Mouse (Mus musculus) liver, adult (tissue): ENCODE measurements around the gene Trpv4.
A peak's percentile ranks its signal among the peaks of the same experiment; 100 is the strongest.

ENCODE experiments used
- GATA4 ChIP-seq: IDR thresholded peaks from 2 replicates; pipeline ENCODE4 v1.6.1; 2014; ENCODE audit warnings: mild to moderate bottlenecking, low read length; ENCODE audit not compliant: insufficient replicate concordance

The Trpv4 gene

GRCm38 (mm10) chr5:114658255-114658654 lies at the start of gene Trpv4:
Gene Trpv4 (minus strand): TSS chr5:114658421.
- no peak for TF ChIP-seq GATA4

DNA sequence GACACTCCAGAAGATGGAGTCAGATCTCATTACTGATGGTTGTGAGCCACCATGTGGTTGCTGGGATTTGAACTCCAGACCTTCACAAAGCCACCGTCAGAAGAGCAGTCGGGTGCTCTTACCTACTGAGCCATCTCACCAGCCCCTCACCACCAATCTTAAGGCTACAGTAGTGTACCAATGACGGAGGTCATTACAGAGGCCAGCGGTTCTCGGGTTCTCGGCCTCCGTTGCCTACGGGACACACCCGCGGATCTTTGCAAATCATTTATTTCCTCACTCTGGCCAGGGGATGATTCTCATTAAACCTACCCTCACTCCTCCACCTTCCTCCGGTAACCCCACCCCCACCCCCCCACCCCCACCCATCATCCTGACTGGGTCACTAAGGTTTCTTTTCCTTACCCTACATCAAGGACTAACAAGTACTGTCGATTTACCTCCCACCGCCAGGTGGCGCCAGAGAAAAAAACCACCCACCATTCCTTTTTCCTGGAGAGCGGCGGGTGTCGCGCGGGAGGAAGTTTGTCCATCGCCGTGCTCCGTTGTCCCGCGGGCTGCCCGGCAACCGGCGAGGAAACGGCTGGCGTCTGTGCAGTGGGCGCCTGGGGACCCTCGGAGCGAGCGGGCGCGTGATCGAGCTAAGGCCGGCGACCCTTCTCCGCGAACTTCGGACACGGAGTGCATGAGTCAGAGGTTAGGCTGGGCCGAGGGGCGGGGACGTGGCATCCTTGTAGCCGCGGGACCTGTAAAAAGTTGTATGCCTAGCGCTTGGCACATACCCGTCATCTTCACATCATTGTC lies 49.2 kb upstream of the Trpv4 start, which contains the start of gene Tchp:
Gene Tchp, plus strand, starts transcription at position 496 of the 804 bp plus-strand sequence.
- TF ChIP-seq GATA4: 0 out of 2 replicates have a peak, but pooled peaks have one; percentile 26

DNA sequence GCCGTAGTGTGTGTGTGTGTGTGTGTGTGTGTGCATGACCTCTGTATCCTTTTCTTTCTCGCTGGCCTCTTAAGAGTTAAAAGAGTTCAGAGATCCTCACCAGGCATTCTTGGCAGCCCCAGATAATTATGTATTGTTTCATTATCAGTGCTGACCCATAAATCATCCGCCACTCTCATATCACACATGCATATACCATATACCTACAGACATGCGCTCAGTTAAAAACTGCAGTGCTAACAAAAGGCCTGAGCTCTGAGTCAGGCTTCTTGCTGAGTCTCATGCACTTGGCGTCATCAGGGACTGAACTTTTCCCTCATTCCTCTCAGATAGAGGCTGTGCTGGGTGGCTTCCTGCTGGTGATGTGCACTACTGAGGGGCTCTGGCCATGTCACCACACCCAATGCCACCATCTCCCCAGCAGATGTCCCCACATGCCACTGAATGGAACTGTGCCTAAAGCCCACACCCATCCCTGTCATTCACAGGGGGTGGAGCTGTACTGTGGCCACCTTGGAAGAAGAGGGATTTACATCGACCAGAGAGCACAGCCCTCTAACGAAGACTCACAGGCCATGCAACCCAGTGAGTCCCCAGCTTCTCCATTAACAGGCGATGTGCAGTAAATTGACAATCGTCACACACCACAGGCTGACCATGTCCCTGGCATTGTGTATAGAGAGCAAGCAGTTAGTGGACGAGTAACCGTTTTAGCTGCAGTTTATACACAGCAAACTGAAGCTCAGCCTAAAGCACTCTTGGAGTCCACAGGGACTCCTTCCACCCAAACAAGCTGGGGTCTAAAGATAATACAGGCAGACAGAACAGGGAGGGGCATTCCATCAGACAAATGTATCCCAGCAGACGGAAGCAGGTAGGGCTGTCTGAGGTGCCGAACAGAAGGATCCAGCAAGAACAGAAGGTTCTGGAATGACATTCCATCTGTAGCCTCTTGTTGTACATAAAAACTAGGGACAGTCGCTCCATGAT lies 44.5 kb upstream of the Trpv4 start:
- no peak for TF ChIP-seq GATA4

- no peak for TF ChIP-seq GATA4
Observed at GRCm38 (mm10) chr5:114699015-114699414, 40.8 kb upstream of the Trpv4 start.

- TF ChIP-seq GATA4: no peak
Observed at GRCm38 (mm10) chr5:114698044-114698746, 40.0 kb upstream of the Trpv4 start.

DNA sequence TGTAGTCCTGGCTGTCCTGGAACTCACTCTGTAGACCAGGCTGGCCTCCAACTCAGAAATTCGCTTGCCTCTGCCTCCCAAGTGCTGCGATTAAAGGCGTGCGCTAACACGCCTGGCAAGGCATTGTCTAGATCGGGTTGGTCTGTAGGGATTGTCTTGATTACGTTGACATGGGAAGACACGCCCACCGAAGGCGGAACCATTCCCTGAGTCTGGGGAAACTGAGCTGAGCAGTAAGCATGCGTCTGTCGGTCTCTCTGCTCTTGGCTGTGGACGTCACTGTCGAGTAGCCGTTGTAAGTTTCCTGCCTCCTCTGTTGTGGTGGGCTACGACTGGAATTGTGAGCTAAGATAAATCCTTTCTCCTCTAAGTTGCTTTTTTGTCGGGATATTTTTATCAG lies 38.7 kb upstream of the Trpv4 start:
- TF ChIP-seq GATA4: no peak

- TF ChIP-seq GATA4: no peak
Observed at GRCm38 (mm10) chr5:114695775-114696174, 37.6 kb upstream of the Trpv4 start.

- no peak for TF ChIP-seq GATA4
Observed at GRCm38 (mm10) chr5:114690633-114691567, 32.7 kb upstream of the Trpv4 start, which contains the start of gene Gltp. Gene Gltp (minus strand): TSS chr5:114690984.

DNA sequence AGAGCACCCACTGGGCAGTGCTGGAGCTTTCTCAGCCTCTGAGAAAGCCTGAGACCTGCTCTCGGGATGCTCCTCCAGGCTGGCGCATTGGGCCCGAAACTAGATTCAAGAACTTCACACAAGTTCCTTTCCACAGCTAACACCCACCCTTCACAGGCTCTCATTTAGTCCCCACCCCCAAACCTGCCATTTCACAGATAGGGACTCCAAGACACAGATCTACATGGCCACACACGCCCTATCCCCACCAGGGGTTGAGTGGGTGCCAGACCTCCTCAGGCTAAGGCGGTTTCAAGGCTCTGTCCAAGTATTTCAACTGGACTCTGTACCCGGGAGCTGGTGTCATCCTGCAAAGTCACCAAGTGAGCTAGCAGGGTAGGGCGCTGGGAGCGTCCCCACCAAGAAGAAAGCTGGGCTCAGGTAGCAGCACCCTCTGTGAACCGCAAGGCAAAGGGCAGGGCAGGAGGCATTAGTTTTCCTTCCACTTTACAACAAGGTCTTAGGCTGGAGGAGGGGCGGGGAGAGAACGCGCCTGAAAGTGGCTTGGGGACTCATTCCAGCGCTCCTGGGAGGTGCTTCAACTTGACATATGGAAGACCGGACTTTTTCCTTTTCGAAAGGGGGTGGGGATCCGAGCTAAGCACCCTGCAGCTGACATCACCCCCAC lies 31.6 kb upstream of the Trpv4 start:
- no peak for TF ChIP-seq GATA4

DNA sequence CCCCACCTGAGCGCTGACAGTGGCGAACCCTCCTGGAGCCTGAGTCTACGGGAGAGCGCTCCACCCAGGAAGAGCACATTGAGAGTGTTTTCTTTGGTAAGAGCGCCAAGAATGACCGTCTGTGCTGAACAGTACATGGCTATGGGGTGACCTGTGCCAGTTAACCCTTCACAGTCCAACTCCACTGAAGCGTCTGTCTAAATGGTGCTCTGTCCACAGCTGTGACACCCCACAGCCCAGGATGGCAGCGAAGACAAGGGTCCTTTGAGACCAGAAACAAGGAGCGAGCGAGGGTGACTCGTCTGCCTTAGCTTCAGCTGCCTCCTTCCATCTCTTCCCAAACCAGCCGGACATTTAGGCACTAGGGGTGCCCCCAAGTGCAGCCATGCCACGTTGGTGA lies 30.5 kb upstream of the Trpv4 start:
- TF ChIP-seq GATA4: no peak

DNA sequence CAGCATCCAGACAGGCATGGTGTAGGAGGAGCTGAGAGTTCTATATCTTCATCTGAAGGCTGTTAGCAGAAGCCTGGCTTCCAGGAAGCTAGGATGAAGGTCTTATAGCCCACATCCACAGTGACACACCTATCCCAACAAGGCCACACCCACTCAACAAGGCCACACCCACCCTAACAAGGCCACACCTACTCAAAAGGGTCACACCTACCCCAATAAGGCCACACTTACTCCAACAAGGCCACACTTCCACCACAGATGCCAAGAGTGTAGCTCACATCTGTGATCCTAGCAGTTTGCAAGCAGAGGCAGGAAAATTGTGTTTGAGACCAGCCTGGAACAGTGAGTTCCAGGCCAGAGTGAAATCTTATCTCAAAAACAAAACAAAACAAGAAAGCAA lies 29.7 kb upstream of the Trpv4 start:
- TF ChIP-seq GATA4: no peak

DNA sequence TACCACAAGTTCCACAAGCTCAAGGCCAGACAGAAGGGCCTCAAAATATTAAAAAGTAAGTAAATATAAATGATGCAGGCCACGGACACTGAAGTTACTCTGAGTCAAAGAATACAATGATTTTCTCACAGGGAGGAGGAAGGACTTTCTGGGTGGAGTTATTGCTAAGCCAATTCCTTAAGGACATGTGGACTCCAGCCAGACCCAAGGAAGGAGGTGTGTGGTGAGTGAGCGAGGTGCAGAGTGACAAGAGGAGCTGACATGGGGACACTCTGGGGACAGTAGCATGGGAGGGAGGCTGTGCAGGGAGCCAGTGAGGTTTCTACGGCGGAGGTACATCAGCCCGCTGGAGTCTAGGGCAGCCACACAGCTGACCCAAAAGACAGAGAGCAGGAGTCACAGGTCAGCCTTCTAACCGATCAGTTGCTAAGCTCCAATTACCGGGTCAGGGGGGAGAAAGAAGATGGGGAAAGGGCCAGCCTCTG lies 28.5 kb upstream of the Trpv4 start:
- TF ChIP-seq GATA4: no peak

DNA sequence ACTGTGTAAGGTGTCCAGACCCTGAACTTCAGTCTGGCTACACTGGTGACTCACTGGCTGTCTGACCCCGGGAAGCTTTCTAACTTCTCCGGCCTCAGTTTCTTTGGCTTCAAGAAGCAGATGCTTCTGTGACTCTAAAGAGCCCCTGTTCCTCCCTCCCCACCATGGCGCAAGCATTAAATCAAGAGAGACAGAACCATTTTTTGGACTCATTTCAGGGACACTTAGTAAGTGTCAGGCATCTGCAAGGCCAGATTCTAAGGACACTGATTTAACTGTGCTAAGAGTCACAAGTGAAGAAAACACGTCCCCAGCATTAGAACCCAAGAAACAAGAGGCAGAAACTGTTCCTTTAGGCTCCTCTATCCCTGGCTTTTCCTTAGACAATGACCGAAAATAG lies 27.8 kb upstream of the Trpv4 start:
- TF ChIP-seq GATA4: no peak
